ENCODE assay signal across 13 mouse cellular contexts in genomic region chr5:65102026-65102640, GRCm38 (mm10). TPM values are rescaled to one million over a fixed set of nuclear protein-coding genes. Genes with fewer than 3 reads are reported as not detected.
DNase-seq lines count a peak whose midpoint lies in the region; ATAC-seq and TF ChIP-seq lines count a peak whose summit lies in the region.
"Had no signal": no experiment of that assay in that cellular context is flagged by ENCODE, and none has a peak within 500 bp of the region (broad histone marks: within the 10 kb centered on the region; RNA-seq: fewer than 3 reads in every experiment).

No protein-coding gene starts in this region.

- H3K27ac ChIP-seq in spleen, adult 2 months (ENCODE audit: insufficient read depth, low read length), result peak overlapping the region; percentile 44
- H3K27ac ChIP-seq in liver, embryonic 14.5 days, result no peak overlapping the region
- no peak overlapping the region for H3K27ac ChIP-seq in stomach, postnatal 0 days (replicated peaks)
- H3K27ac ChIP-seq in thymus, adult 2 months (ENCODE audit: control insufficient read depth, insufficient read depth, low read length), result no peak overlapping the region
- H3K27ac ChIP-seq: midbrain, embryonic 12.5 days; stomach, embryonic 15.5 days had no signal

- DNase-seq in heart, adult 11 months, result peak; percentile 61
- DNase-seq in heart, postnatal 14 days, result no peak
- no peak for DNase-seq in spleen, adult 2 months (ENCODE audit: low read depth in 1 of 2, low spot score in 2 of 2)
- no peak for DNase-seq in spleen, postnatal 36 days (ENCODE audit: low spot score in 2 of 2)
- DNase-seq in liver, embryonic 14.5 days (ENCODE audit: low read depth in 3 of 3, low spot score in 3 of 3), result no peak
- DNase-seq in stomach, postnatal 0 days (ENCODE audit: low spot score), result no peak
- DNase-seq in right cerebral cortex, postnatal 4 days, result no peak
- no peak for DNase-seq in thymus, adult 2 months
- DNase-seq: cerebellum, postnatal 10 days; gastrocnemius, postnatal 36 days; kidney, adult 8-10 months had no signal

- intact Hi-C loops in heart, postnatal 14 days (cut with DNase I), result no loop called here

- H3K4me1 ChIP-seq in spleen, adult 2 months (ENCODE audit: control insufficient read depth, insufficient read depth, insufficient read length), result peaks cover 4% of the 10 kb centered on the region; the same call in 1 of the 2 replicates
- H3K4me1 ChIP-seq in liver, embryonic 14.5 days (replicated peaks; ENCODE audit: control insufficient read depth in 2 of 2, insufficient read depth in 2 of 2, low read length in 1 of 2), result peaks cover 6 to 23% of the 10 kb centered on the region in 2 experiments; a peak in 3 of 4 replicates
- no peaks in the 10 kb centered on the region for H3K4me1 ChIP-seq in stomach, postnatal 0 days (replicated peaks; ENCODE audit: control insufficient read depth, insufficient read depth)
- peaks cover 14% of the 10 kb centered on the region for H3K4me1 ChIP-seq in thymus, adult 2 months (replicated peaks; ENCODE audit: control insufficient read depth, insufficient read depth, low read length)
- H3K4me1 ChIP-seq: stomach, embryonic 15.5 days had no signal

- no peaks in the 10 kb centered on the region for H3K9me3 ChIP-seq in liver, embryonic 14.5 days (ENCODE audit: control insufficient read depth, low read length)
- no peaks in the 10 kb centered on the region for H3K9me3 ChIP-seq in stomach, postnatal 0 days (ENCODE audit: control insufficient read depth, low read length)
- H3K9me3 ChIP-seq: midbrain, embryonic 12.5 days; stomach, embryonic 15.5 days had no signal

- H3K9ac ChIP-seq in liver, embryonic 14.5 days (replicated peaks), result no peak overlapping the region
- H3K9ac ChIP-seq in stomach, postnatal 0 days (ENCODE audit: low read length), result no peak overlapping the region
- H3K9ac ChIP-seq: midbrain, embryonic 12.5 days; stomach, embryonic 15.5 days had no signal

- TF ChIP-seq CTCF in spleen, adult 2 months (IDR thresholded peaks at IDR 0.05; ENCODE audit: extremely low read depth, insufficient read depth, insufficient read length, insufficient replicate concordance), result no peak
- no peak for TF ChIP-seq CTCF in liver, embryonic 14.5 days (IDR thresholded peaks at IDR 0.05; ENCODE audit: low read depth)
- TF ChIP-seq CTCF in stomach, postnatal 0 days (IDR thresholded peaks at IDR 0.05; ENCODE audit: low read depth), result no peak
- no peak for TF ChIP-seq CTCF in thymus, adult 2 months (IDR thresholded peaks at IDR 0.05; ENCODE audit: borderline replicate concordance, control insufficient read depth, extremely low read depth, insufficient read depth, low read length, poor library complexity)

- peak; percentile 46 for TF ChIP-seq EP300 in liver, embryonic 14.5 days (IDR thresholded peaks at IDR 0.05; ENCODE audit: low read depth)
- TF ChIP-seq EP300 in stomach, postnatal 0 days (optimal IDR thresholded peaks at IDR 0.05), result no peak

- no peak overlapping the region for H3K4me2 ChIP-seq in liver, embryonic 14.5 days (ENCODE audit: low read depth)
- H3K4me2 ChIP-seq in stomach, postnatal 0 days (replicated peaks; ENCODE audit: low read depth), result no peak overlapping the region
- H3K4me2 ChIP-seq: midbrain, embryonic 12.5 days; stomach, embryonic 15.5 days had no signal

- H3K4me3 ChIP-seq in spleen, adult 2 months (ENCODE audit: extremely low read depth, insufficient read depth, insufficient read length), result no peak overlapping the region
- no peak overlapping the region for H3K4me3 ChIP-seq in liver, embryonic 14.5 days (ENCODE audit: insufficient read depth in 1 of 2, low read depth in 2 of 2, low read length in 2 of 2)
- H3K4me3 ChIP-seq in stomach, postnatal 0 days (ENCODE audit: low read depth, low read length), result no peak overlapping the region
- no peak overlapping the region for H3K4me3 ChIP-seq in thymus, adult 2 months (ENCODE audit: control insufficient read depth, insufficient read depth, low read length)
- H3K4me3 ChIP-seq: midbrain, embryonic 12.5 days; stomach, embryonic 15.5 days had no signal

- 70% methylated on average over 3 of the region's 3 CpGs for WGBS in spleen, adult 2 months
- 26% methylated on average over 3 of the region's 3 CpGs for WGBS in liver, embryonic 14.5 days (ENCODE audit: insufficient replicate concordance)
- WGBS in stomach, postnatal 0 days, result 70% methylated on average over 3 of the region's 3 CpGs
- WGBS in thymus, adult 2 months, result 66% methylated on average over 3 of the region's 3 CpGs

- ATAC-seq in liver, embryonic 14.5 days (ENCODE audit: insufficient read depth), result peak; percentile 71
- ATAC-seq in stomach, postnatal 0 days (ENCODE audit: low FRiP score, low TSS enrichment), result 0 out of 2 replicates have a peak, but pooled peaks have one; percentile 32

- H3K27me3 ChIP-seq in spleen, adult 2 months (ENCODE audit: control insufficient read depth, insufficient read depth, low read length), result no peaks in the 10 kb centered on the region
- H3K27me3 ChIP-seq in liver, embryonic 14.5 days (ENCODE audit: control insufficient read depth, insufficient read depth, low read length), result no peaks in the 10 kb centered on the region
- H3K27me3 ChIP-seq in stomach, postnatal 0 days (ENCODE audit: control insufficient read depth, insufficient read depth, low read length), result no peaks in the 10 kb centered on the region
- no peaks in the 10 kb centered on the region for H3K27me3 ChIP-seq in thymus, adult 2 months (ENCODE audit: control insufficient read depth, insufficient read depth, low read length)
- H3K27me3 ChIP-seq: midbrain, embryonic 12.5 days; stomach, embryonic 15.5 days had no signal

- H3K36me3 ChIP-seq in spleen, adult 2 months (ENCODE audit: control insufficient read depth, insufficient read depth, low read length), result no peaks in the 10 kb centered on the region
- H3K36me3 ChIP-seq in liver, embryonic 14.5 days (replicated peaks; ENCODE audit: control insufficient read depth, insufficient read depth, low read depth), result no peaks in the 10 kb centered on the region
- no peaks in the 10 kb centered on the region for H3K36me3 ChIP-seq in stomach, postnatal 0 days (ENCODE audit: control insufficient read depth, insufficient read depth, low read length)
- no peaks in the 10 kb centered on the region for H3K36me3 ChIP-seq in thymus, adult 2 months (ENCODE audit: control insufficient read depth, insufficient read depth, low read length)
- H3K36me3 ChIP-seq: midbrain, embryonic 12.5 days; stomach, embryonic 15.5 days had no signal

- no peak for TF ChIP-seq POLR2A in spleen, adult 2 months (IDR thresholded peaks at IDR 0.05; ENCODE audit: low read depth, low read length)
- no peak for TF ChIP-seq POLR2A in thymus, adult 2 months (IDR thresholded peaks at IDR 0.05; ENCODE audit: control insufficient read depth, extremely low read depth, insufficient read depth, low read length, poor library complexity)

RNA-seq across cellular contexts. Expression of gene Klhl5, which starts 5.2 kb away (rescaled TPM):
- 10 to 100 TPM; 15.6 to 18.2 TPM for total RNA-seq in heart, postnatal 14 days (2021)
- polyA plus RNA-seq in spleen, adult 2 months (2012; rRNA removed), result 15.1 and 18.3 TPM in 2 replicates
- polyA plus RNA-seq in liver, embryonic 14.5 days (2012; rRNA removed), result 3.7 and 4.4 TPM in 2 replicates
- 3.6 and 4.2 TPM in 2 replicates for polyA plus RNA-seq in liver, embryonic 14.5 days (2014; fragmentation: Nextera tagmentation; extraction: Ambion mirVana)
- 13.8 and 14.9 TPM in 2 replicates for polyA plus RNA-seq in stomach, postnatal 0 days (2015; fragmentation: Nextera tagmentation; extraction: Ambion mirVana)
- 11.3 and 13.1 TPM in 2 replicates for polyA plus RNA-seq in thymus, adult 2 months (2012; rRNA removed)

RNA-seq across cellular contexts. Expression of gene Tmem156, which starts 10.2 kb away (rescaled TPM):
- under 1 TPM in 1 of 2 experiments, not detected in 1; 0.73 TPM for total RNA-seq in heart, postnatal 14 days (2021)
- polyA plus RNA-seq in spleen, adult 2 months (2012; rRNA removed), result 2.5 and 2.9 TPM in 2 replicates
- 0.42 and 0.55 TPM in 2 replicates for polyA plus RNA-seq in liver, embryonic 14.5 days (2012; rRNA removed)
- 0.61 and 0.64 TPM in 2 replicates for polyA plus RNA-seq in liver, embryonic 14.5 days (2014; fragmentation: Nextera tagmentation; extraction: Ambion mirVana)
- polyA plus RNA-seq in stomach, postnatal 0 days (2015; fragmentation: Nextera tagmentation; extraction: Ambion mirVana), result 1.1 and 1.6 TPM in 2 replicates
- polyA plus RNA-seq in thymus, adult 2 months (2012; rRNA removed), result 3.4 and 3.6 TPM in 2 replicates
- total RNA-seq: gastrocnemius, postnatal 36 days had no signal
